9 mouse cellular contexts compared by ENCODE assay signal in genomic region chr5:30806106-30806505, GRCm38 (mm10). TPM values are rescaled to one million over a fixed set of nuclear protein-coding genes. Genes with fewer than 3 reads are reported as not detected.
DNase-seq lines count a peak whose midpoint lies in the region; ATAC-seq and TF ChIP-seq lines count a peak whose summit lies in the region.
"Had no signal": no experiment of that assay in that cellular context is flagged by ENCODE, and none has a peak within 500 bp of the region (broad histone marks: within the 10 kb centered on the region; RNA-seq: fewer than 3 reads in every experiment).

No protein-coding gene starts in this region.

- H3K9ac ChIP-seq in forebrain, embryonic 11.5 days (ENCODE audit: low read length): no peak overlapping the region
- H3K9ac ChIP-seq in heart, postnatal 0 days (replicated peaks; ENCODE audit: low read depth, low read length): no peak overlapping the region
- no peak overlapping the region for H3K9ac ChIP-seq in liver, embryonic 14.5 days (replicated peaks)
- no peak overlapping the region for H3K9ac ChIP-seq in neural tube, embryonic 13.5 days
- H3K9ac ChIP-seq in stomach, postnatal 0 days (ENCODE audit: low read length): no peak overlapping the region
- H3K9ac ChIP-seq: heart, embryonic 13.5 days had no signal

- no peak for TF ChIP-seq EP300 in heart, postnatal 0 days (IDR thresholded peaks at IDR 0.05; ENCODE audit: low read depth)
- TF ChIP-seq EP300 in liver, embryonic 14.5 days (IDR thresholded peaks at IDR 0.05; ENCODE audit: low read depth): no peak
- no peak for TF ChIP-seq EP300 in stomach, postnatal 0 days (optimal IDR thresholded peaks at IDR 0.05)

- 0 out of 2 replicates have a peak, but pooled peaks cover 3% of the 10 kb centered on the region for H3K4me1 ChIP-seq in E14TG2a.4 (replicated peaks; ENCODE audit: low read depth, low read length)
- H3K4me1 ChIP-seq in forebrain, embryonic 11.5 days (replicated peaks; ENCODE audit: control insufficient read depth, insufficient read depth, low read length): no peaks in the 10 kb centered on the region
- H3K4me1 ChIP-seq in heart, postnatal 0 days (ENCODE audit: control insufficient read depth, insufficient read depth): no peaks in the 10 kb centered on the region
- H3K4me1 ChIP-seq in liver, embryonic 14.5 days (replicated peaks; ENCODE audit: control insufficient read depth in 2 of 2, insufficient read depth in 2 of 2, low read length in 1 of 2): no peaks in the 10 kb centered on the region
- no peaks in the 10 kb centered on the region for H3K4me1 ChIP-seq in neural tube, embryonic 13.5 days (replicated peaks)
- H3K4me1 ChIP-seq in stomach, postnatal 0 days (replicated peaks; ENCODE audit: control insufficient read depth, insufficient read depth): no peaks in the 10 kb centered on the region
- H3K4me1 ChIP-seq: heart, embryonic 13.5 days had no signal

- H3K27ac ChIP-seq in forebrain, embryonic 11.5 days (ENCODE audit: low read depth, low read length): no peak overlapping the region
- no peak overlapping the region for H3K27ac ChIP-seq in heart, postnatal 0 days (ENCODE audit: low read depth)
- no peak overlapping the region for H3K27ac ChIP-seq in liver, embryonic 14.5 days
- H3K27ac ChIP-seq in neural tube, embryonic 13.5 days (replicated peaks): no peak overlapping the region
- no peak overlapping the region for H3K27ac ChIP-seq in stomach, postnatal 0 days (replicated peaks)
- H3K27ac ChIP-seq: heart, embryonic 13.5 days had no signal

- no peaks in the 10 kb centered on the region for H3K9me3 ChIP-seq in E14TG2a.4 (ENCODE audit: low read length)
- no peaks in the 10 kb centered on the region for H3K9me3 ChIP-seq in forebrain, embryonic 11.5 days (ENCODE audit: control insufficient read depth, low read length)
- no peaks in the 10 kb centered on the region for H3K9me3 ChIP-seq in heart, postnatal 0 days (replicated peaks; ENCODE audit: control insufficient read depth, low read length)
- no peaks in the 10 kb centered on the region for H3K9me3 ChIP-seq in liver, embryonic 14.5 days (ENCODE audit: control insufficient read depth, low read length)
- H3K9me3 ChIP-seq in neural tube, embryonic 13.5 days: no peaks in the 10 kb centered on the region
- H3K9me3 ChIP-seq in stomach, postnatal 0 days (ENCODE audit: control insufficient read depth, low read length): no peaks in the 10 kb centered on the region
- H3K9me3 ChIP-seq: heart, embryonic 13.5 days had no signal

- H3K4me2 ChIP-seq in forebrain, embryonic 11.5 days (ENCODE audit: low read depth, low read length, severe bottlenecking): no peak overlapping the region
- H3K4me2 ChIP-seq in heart, postnatal 0 days (ENCODE audit: low read depth, low read length): no peak overlapping the region
- H3K4me2 ChIP-seq in liver, embryonic 14.5 days (ENCODE audit: low read depth): no peak overlapping the region
- no peak overlapping the region for H3K4me2 ChIP-seq in neural tube, embryonic 13.5 days
- no peak overlapping the region for H3K4me2 ChIP-seq in stomach, postnatal 0 days (replicated peaks; ENCODE audit: low read depth)
- H3K4me2 ChIP-seq: heart, embryonic 13.5 days had no signal

- no peaks in the 10 kb centered on the region for H3K36me3 ChIP-seq in E14TG2a.4 (ENCODE audit: insufficient read depth, low read length)
- no peaks in the 10 kb centered on the region for H3K36me3 ChIP-seq in forebrain, embryonic 11.5 days (ENCODE audit: control insufficient read depth, insufficient read depth, low read length)
- H3K36me3 ChIP-seq in heart, postnatal 0 days (replicated peaks; ENCODE audit: control insufficient read depth, insufficient read depth, low read length): no peaks in the 10 kb centered on the region
- no peaks in the 10 kb centered on the region for H3K36me3 ChIP-seq in liver, embryonic 14.5 days (replicated peaks; ENCODE audit: control insufficient read depth, insufficient read depth, low read depth)
- no peaks in the 10 kb centered on the region for H3K36me3 ChIP-seq in neural tube, embryonic 13.5 days
- H3K36me3 ChIP-seq in stomach, postnatal 0 days (ENCODE audit: control insufficient read depth, insufficient read depth, low read length): no peaks in the 10 kb centered on the region
- H3K36me3 ChIP-seq: heart, embryonic 13.5 days had no signal

- H3K4me3 ChIP-seq in E14TG2a.4 (replicated peaks; ENCODE audit: low read length): no peak overlapping the region
- H3K4me3 ChIP-seq in forebrain, embryonic 11.5 days (ENCODE audit: low read depth, low read length): no peak overlapping the region
- no peak overlapping the region for H3K4me3 ChIP-seq in heart, postnatal 0 days (ENCODE audit: low read depth, low read length)
- no peak overlapping the region for H3K4me3 ChIP-seq in liver, embryonic 14.5 days (ENCODE audit: insufficient read depth in 1 of 2, low read depth in 2 of 2, low read length in 2 of 2)
- H3K4me3 ChIP-seq in neural tube, embryonic 13.5 days: no peak overlapping the region
- no peak overlapping the region for H3K4me3 ChIP-seq in stomach, postnatal 0 days (ENCODE audit: low read depth, low read length)
- H3K4me3 ChIP-seq: heart, embryonic 13.5 days had no signal

- H3K27me3 ChIP-seq in E14TG2a.4 (ENCODE audit: insufficient read depth, low read length): peaks cover 10% of the 10 kb centered on the region; the same call in 1 of the 2 replicates
- no peaks in the 10 kb centered on the region for H3K27me3 ChIP-seq in forebrain, embryonic 11.5 days (ENCODE audit: control insufficient read depth, insufficient read depth, low read length)
- 0 out of 2 replicates have a peak, but pooled peaks cover 5% of the 10 kb centered on the region for H3K27me3 ChIP-seq in heart, postnatal 0 days (ENCODE audit: control insufficient read depth, insufficient read depth, low read length)
- H3K27me3 ChIP-seq in liver, embryonic 14.5 days (ENCODE audit: control insufficient read depth, insufficient read depth, low read length): no peaks in the 10 kb centered on the region; the same call in 1 of the 2 replicates
- no peaks in the 10 kb centered on the region for H3K27me3 ChIP-seq in neural tube, embryonic 13.5 days
- no peaks in the 10 kb centered on the region for H3K27me3 ChIP-seq in stomach, postnatal 0 days (ENCODE audit: control insufficient read depth, insufficient read depth, low read length)

- WGBS in forebrain, embryonic 11.5 days: 8% methylated on average over 3 of the region's 3 CpGs
- WGBS in heart, postnatal 0 days: 2% methylated on average over 3 of the region's 3 CpGs
- WGBS in liver, embryonic 14.5 days (ENCODE audit: insufficient replicate concordance): 11% methylated on average over 3 of the region's 3 CpGs
- WGBS in neural tube, embryonic 13.5 days: 18% methylated on average over 3 of the region's 3 CpGs
- WGBS in stomach, postnatal 0 days: 7% methylated on average over 3 of the region's 3 CpGs

- TF ChIP-seq CTCF in E14TG2a.4 (conservative IDR thresholded peaks at IDR 0.05; ENCODE audit: low read length): peak; percentile 86
- TF ChIP-seq CTCF in heart, postnatal 0 days (IDR thresholded peaks at IDR 0.05; ENCODE audit: low read depth): peak; percentile 98
- TF ChIP-seq CTCF in liver, embryonic 14.5 days (IDR thresholded peaks at IDR 0.05; ENCODE audit: low read depth): peak; percentile 98
- peak; percentile 99 for TF ChIP-seq CTCF in stomach, postnatal 0 days (IDR thresholded peaks at IDR 0.05; ENCODE audit: low read depth)

- DNase-seq in c-Kit-positive CD71-positive TER-119-negative erythroid progenitor cells, embryonic 14.5 days (ENCODE audit: low read depth): peak; percentile 75
- peak; percentile 91 for DNase-seq in forebrain, embryonic 11.5 days (ENCODE audit: low spot score)
- peak; percentile 63 for DNase-seq in heart, postnatal 0 days (ENCODE audit: low spot score)
- DNase-seq in kidney, postnatal 25 days: peak; percentile 87 to 94
- peak; percentile 59 to 66 (median 64) for DNase-seq in liver, embryonic 14.5 days (ENCODE audit: low read depth in 3 of 3, low spot score in 3 of 3)
- peak; percentile 88 for DNase-seq in stomach, postnatal 0 days (ENCODE audit: low spot score)

- ATAC-seq in forebrain, embryonic 11.5 days (replicated peaks; ENCODE audit: low FRiP score): peak; percentile 76
- peak; percentile 71 for ATAC-seq in heart, postnatal 0 days (ENCODE audit: insufficient read depth, low read depth)
- 0 out of 2 replicates have a peak, but pooled peaks have one; percentile 48 for ATAC-seq in liver, embryonic 14.5 days (ENCODE audit: insufficient read depth)
- ATAC-seq in neural tube, embryonic 13.5 days (ENCODE audit: low read depth): peak; percentile 88
- ATAC-seq in stomach, postnatal 0 days (ENCODE audit: low FRiP score, low TSS enrichment): peak; percentile 87

RNA-seq across cellular contexts. Expression of gene Mapre3, which starts 8.3 kb away (rescaled TPM):
- polyA plus RNA-seq in forebrain, embryonic 11.5 days (2014; fragmentation: Nextera tagmentation; extraction: Ambion mirVana): 37.5 and 39.7 TPM in 2 replicates
- 5.3 and 11.9 TPM in 2 replicates for total RNA-seq in heart, postnatal 0 days (2014; rRNA removed; ENCODE audit: low replicate concordance)
- 15.8 TPM in 2 replicates for polyA plus RNA-seq in heart, postnatal 0 days (2015; fragmentation: Nextera tagmentation; extraction: Ambion mirVana)
- polyA plus RNA-seq in liver, embryonic 14.5 days (2012; rRNA removed): 1.9 and 2.4 TPM in 2 replicates
- 1.2 and 1.4 TPM in 2 replicates for polyA plus RNA-seq in liver, embryonic 14.5 days (2014; fragmentation: Nextera tagmentation; extraction: Ambion mirVana)
- 107 and 116 TPM in 2 replicates for polyA plus RNA-seq in neural tube, embryonic 13.5 days (2015; fragmentation: Nextera tagmentation; extraction: Ambion mirVana)
- polyA plus RNA-seq in stomach, postnatal 0 days (2015; fragmentation: Nextera tagmentation; extraction: Ambion mirVana): 14.1 and 15.5 TPM in 2 replicates
